Mouse (Mus musculus) macrophage (primary cell): ENCODE results near the gene Ap2b1. TPM values are rescaled to one million over a fixed set of nuclear protein-coding genes. Genes with fewer than 3 reads are reported as not detected.
A peak's percentile ranks its signal among the peaks of the same experiment; 100 is the strongest.

Experiments used
- H3K27ac ChIP-seq: fragments of 350-480 bp; formaldehyde crosslinking; 2 replicates; pipeline ENCODE4 v1.9.0; 2021
- H3K36me3 ChIP-seq: fragments of 350-480 bp; formaldehyde crosslinking; 2 replicates; pipeline ENCODE4 v1.9.0; 2021; ENCODE audit errors: inconsistent target
- H3K4me3 ChIP-seq: fragments of 350-480 bp; formaldehyde crosslinking; 2 replicates; pipeline ENCODE4 v1.9.0; 2021; ENCODE audit errors: inconsistent target
- H3K79me2 ChIP-seq: fragments of 350-480 bp; formaldehyde crosslinking; 2 replicates; pipeline ENCODE4 v1.9.0; 2021; ENCODE audit errors: inconsistent target
- WGBS: methylation state at CpG from one replicate; pipeline ENCODE4 v1.1.7; 2026; ENCODE audit warnings: inconsistent platforms; ENCODE audit not compliant: missing documents; 5-methylcytosine and 5-hydroxymethylcytosine counted together
- polyA plus RNA-seq: library from polyadenylated mRNA; stranded (reverse); fragments of 250-400 nt; gene quantifications from 3 replicates; pipeline ENCODE4 v1.2.4, GENCODE M21; 2018; ENCODE audit warnings: inconsistent platforms

The Ap2b1 gene
- polyA plus RNA-seq, 1 experiment from 2014 or later: 70.2 TPM

DNA sequence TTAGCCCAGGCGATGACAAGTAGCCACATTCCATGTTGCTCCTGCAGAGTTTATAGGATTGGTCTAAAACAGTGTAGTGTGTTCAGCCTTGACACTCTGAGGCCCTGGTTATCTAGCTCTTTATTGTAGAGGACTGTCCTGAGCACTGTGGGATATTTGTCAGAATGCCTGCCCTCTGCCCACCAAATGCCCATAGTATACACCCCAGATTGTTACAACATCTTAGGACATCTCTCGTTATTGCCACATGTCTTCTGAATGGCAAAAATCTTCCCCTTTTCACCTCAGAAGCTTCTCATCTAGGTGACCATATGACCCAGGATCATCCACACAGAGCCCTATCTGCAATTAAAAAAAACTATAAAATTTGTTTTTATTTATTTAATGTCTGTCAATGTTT is 133.7 kb downstream of the Ap2b1 start:
- H3K4me3 ChIP-seq: no peak overlapping the region
- no peaks in the 10 kb centered on the region for H3K36me3 ChIP-seq
- no peaks in the 10 kb centered on the region for H3K79me2 ChIP-seq
- H3K27ac ChIP-seq: no peak overlapping the region
- 60% methylated on average over 2 of the region's 2 CpGs for WGBS

DNA sequence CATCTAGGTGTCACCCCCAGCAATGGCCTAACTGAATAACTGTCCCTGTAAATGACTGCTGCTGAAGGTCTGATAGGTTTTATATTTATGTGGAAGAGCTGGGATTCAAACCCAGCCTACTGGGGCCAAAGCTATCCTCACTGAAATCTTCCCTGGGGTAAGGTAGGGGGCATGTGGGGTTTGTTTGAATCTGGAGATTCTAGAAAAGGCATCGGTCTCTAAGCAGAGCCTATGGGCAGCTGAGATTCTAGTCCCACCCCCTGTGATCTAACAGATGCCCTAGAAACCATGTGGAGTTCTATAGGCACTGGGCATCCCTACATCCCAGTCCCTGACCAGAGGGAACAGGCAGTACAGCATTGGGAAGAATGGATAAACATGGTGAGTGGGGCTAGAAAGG is 138.6 kb downstream of the Ap2b1 start, which contains the start of gene 1700020L24Rik:
Gene 1700020L24Rik, plus strand, starts transcription at position 301 of the 400 bp plus-strand sequence.
- Histone ChIP-seq H3K79me2 (no peaks in the 10 kb centered on the region), H3K36me3 (no peaks in the 10 kb centered on the region), H3K27ac (no peak within 1 kb of the TSS), H3K4me3 (no peak within 1 kb of the TSS)
- WGBS: 100% methylated on average over 1 of the region's 1 CpGs

DNA sequence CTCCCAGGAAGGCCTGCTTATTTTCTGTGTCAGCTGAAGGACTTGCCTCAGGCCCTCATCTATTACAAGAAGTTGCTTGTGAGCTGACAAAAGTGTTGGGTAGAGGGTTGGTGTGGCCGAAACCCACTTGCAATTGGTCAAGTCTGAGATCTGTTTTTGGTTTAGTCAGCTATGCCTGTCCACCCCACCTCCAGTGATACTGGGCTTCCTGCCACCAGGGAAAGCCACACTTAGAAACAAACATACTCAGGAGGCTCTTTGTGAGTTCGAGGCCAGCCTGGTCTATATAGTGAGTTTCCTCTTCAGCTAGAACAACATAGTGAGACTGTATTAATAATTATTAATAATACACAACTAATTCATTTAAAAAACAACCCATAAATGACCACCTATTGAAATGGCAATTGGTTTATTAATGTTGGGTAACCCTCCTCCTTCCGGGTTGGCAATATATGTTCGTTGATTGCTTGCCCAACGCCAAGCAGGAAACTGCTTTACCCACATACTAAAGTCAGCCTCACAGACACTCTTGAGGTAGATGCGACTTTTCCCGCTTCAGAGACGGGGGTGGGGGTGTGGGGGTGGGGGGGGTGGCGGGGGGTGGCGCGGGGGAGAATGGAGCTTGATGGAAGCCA is 140.7 kb downstream of the Ap2b1 start:
- Histone ChIP-seq H3K4me3 (peak overlapping the region; percentile 27; the same call in 1 of the 2 replicates), H3K27ac (no peak overlapping the region), H3K79me2 (no peaks in the 10 kb centered on the region), H3K36me3 (no peaks in the 10 kb centered on the region)
- WGBS: 31% methylated on average over 4 of the region's 11 CpGs

DNA sequence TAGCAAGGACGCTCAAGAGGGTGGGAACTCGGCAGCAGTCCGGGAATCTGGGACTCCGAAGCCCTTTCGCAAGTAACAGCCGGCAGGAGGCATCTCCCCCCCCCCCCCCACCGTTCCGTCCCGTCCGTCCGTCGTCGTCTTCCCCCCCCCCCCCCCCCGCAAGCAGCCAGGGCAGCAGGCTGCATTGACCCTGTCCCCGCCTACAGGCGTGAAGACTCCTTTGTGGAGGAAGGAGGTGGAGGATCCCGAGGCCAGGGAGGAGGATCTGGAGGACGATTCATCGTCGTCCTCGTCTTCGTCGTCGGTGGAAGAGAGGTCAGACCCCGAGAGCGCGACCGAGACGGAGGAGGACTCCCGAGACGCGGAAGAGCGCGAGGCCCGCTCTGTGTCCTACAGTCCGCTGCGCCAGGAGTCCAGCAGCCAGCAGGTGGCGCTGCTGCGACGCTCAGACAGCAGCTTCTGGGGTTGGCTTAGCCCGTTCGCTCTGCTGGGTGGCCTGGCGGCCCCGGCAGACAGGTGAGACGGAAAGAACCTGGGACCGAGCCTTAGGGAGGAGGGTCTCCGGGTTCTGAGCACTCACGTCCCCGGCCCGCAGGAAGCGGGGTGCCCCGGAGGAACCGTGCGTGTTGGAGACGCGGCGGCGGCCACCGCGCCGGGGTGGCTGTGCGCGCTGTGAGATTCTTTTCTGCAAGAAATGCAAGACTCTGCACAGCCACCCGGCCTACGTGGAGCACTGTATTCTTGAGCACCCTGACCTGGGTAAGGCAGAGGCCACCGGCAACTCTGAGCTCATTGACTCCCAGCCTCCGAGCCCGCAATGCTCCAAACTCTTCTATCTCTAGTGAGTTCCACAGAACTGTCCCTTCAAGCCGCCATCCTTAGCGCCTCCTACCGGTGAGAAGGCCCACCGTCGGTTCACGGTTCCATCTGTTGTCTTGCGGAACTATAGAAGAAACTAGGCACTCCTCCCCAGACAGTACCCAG is 141.5 kb downstream of the Ap2b1 start:
- no peaks in the 10 kb centered on the region for H3K36me3 ChIP-seq
- H3K4me3 ChIP-seq: peak overlapping the region; percentile 27
- under 1% methylated on average over 62 of the region's 75 CpGs for WGBS
- H3K27ac ChIP-seq: no peak overlapping the region
- no peaks in the 10 kb centered on the region for H3K79me2 ChIP-seq

DNA sequence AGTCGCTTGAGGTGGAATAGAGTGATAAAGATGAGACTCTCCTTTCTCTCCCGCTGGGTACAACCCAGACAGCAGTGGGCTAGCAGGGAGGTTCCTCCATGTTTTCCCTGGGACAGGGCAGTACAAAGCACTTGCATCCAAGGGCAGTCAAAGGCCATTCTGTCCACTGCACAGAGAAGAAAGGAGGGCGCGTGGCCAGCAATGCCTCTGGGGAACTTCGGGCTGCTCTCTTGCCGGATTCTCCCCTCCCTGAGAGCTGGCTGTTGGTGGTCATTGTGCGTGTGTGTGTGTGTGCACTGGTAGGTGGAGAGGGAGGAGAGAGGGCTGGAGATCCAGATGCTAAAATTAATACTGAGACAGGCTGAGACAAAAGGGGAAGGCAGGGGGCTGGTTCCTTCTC is 142.4 kb downstream of the Ap2b1 start:
- WGBS: 73% methylated on average over 5 of the region's 7 CpGs
- Histone ChIP-seq H3K4me3 (no peak overlapping the region), H3K36me3 (no peaks in the 10 kb centered on the region), H3K27ac (no peak overlapping the region), H3K79me2 (no peaks in the 10 kb centered on the region)

DNA sequence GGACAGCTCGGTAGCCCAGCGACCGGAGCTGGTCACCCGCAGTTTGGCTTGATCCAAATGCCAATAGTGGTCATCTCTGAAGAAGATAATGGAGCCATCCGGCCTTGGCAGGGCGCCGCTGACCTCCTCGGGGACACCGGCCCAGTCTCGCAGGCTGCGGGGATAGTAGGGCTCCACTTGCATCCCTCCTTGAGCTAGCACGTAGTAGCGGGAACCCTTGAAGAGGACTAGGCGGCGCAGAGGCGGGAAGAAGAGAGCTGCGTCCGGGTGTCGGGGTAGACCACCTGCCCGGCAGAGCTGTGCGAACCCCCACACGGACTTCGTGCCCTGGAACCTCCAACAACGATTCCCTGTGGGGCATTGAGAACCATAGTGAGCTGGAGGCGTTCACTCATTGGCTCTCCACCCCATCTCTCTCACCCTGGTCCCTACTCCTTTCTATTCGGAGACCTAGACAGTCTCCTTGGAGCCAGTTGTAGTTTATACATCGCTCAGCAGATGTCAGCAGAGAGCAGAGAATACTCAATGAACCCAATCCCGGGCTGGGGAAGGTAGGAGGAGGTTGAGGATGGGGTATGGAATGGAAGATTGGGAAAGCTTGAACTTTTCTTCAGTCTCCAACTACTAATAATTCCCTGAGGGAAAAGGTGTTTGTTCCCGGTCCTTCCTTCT is 143.9 kb downstream of the Ap2b1 start:
- Histone ChIP-seq H3K36me3 (no peaks in the 10 kb centered on the region), H3K27ac (no peak overlapping the region), H3K79me2 (no peaks in the 10 kb centered on the region), H3K4me3 (no peak overlapping the region)
- WGBS: 32% methylated on average over 29 of the region's 29 CpGs

DNA sequence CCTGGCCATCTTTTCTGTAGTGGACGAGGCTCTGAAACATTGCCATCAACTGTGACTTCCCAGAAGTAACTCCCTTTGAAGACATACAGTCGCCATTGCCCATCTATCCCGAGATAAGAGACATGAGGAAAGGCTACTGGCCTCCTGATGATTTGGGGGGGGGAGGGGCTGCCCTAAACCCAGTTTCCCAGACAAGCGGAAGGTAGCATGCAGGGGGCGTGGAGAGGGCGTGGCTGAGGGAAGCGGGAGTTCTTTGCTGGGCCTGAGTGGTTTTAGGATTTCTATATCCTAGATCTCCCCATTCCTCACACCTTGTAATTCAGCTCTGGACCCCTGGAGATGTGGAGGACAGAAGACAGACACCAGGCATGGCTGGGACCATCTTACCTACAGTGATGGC is 145.0 kb downstream of the Ap2b1 start:
- Histone ChIP-seq H3K79me2 (no peaks in the 10 kb centered on the region), H3K27ac (no peak overlapping the region), H3K4me3 (no peak overlapping the region), H3K36me3 (no peaks in the 10 kb centered on the region)
- WGBS: 19% methylated on average over 6 of the region's 7 CpGs

DNA sequence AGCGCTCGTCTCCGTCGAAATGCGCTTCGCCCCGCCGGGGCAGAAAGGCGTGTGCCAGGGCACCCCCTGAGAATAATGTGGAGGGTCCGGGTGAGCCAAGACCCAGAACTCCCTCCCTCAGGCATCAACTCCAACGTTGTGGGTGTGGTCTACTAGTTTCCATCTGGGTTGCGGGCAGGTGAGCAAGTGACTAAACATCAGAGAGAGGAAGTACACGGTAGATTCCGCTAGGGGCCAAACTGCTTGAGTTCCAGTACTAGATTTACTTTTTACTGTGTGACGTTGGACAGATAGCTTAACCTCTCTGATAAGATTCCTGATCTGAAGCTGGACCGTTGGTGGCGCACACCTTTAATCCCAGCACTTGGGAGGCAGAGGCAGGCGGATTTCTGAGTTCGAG is 146.2 kb downstream of the Ap2b1 start:
- WGBS: 23% methylated on average over 19 of the region's 19 CpGs

DNA sequence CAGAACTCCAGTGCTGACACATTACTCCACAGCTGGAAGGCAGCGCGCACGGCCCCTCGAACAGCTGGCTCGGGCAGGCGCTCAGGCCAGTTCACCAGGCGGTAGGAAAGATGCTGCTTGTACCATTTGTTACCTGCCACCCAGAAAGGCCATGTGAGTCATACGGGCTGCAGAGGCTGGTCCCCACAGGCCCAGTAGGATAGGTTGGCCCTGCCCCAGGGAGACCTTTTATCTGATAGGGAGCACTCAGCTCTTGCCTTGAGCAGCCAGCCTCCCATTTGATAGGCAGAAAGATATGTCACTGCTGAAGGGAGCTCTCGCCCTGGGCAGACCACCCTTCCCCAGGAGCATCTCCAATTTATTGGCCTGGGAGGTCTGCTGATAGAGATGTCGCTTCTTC is 148.8 kb downstream of the Ap2b1 start:
- Histone ChIP-seq H3K36me3 (no peaks in the 10 kb centered on the region), H3K27ac (no peak overlapping the region), H3K4me3 (no peak overlapping the region), H3K79me2 (no peaks in the 10 kb centered on the region)
- WGBS: 93% methylated on average over 10 of the region's 10 CpGs

More for the DNA sequence above, 146.2 kb downstream of the Ap2b1 start:
- Histone ChIP-seq H3K4me3 (no peak overlapping the region), H3K36me3 (no peaks in the 10 kb centered on the region), H3K27ac (no peak overlapping the region), H3K79me2 (no peaks in the 10 kb centered on the region)

DNA sequence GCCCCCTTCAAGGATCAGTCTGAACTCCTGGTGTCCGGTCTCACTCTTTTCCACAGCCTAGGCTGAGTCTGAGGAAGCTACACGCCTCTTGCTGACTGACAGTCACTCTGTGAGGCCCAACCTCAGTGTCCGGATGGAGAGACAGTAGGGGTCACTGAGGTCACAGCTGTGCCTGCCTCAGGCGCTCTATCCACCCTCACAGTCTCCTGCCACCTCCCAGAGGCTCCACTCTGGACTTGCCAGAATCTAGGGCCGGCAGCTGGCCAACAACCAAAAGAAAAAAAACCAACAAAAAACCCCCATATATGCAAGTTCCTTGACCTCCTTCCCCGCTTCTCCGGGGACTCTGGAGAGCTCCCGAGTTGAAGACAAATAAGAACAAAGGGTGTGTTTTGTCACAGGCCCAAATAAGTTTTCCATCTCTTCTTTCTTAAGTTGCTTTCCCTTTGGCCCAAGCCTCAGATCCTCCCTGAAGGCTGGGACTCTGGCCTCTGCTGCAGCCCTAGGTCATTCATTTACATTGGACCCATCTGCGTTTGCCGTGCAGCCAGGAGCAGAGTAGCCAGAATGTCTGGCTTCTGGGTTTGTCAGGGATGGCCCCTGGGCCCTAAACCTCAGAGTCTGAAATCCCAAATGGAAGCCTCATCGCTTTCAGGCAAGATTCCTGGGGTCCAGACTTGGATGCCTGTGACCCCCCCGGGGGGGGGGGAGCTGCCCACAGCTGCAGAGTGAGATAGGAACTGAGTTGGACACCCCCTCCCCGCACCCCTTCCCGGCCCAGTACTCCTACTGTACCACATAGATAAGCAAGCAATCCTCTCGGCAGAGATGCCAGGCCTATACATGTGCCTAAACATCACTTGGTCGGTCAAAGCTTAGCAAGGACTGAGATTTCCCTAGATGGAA is 149.4 kb downstream of the Ap2b1 start:
- H3K4me3 ChIP-seq: no peak overlapping the region
- no peaks in the 10 kb centered on the region for H3K79me2 ChIP-seq
- no peak overlapping the region for H3K27ac ChIP-seq
- WGBS: 90% methylated on average over 16 of the region's 16 CpGs
- H3K36me3 ChIP-seq: no peaks in the 10 kb centered on the region

DNA sequence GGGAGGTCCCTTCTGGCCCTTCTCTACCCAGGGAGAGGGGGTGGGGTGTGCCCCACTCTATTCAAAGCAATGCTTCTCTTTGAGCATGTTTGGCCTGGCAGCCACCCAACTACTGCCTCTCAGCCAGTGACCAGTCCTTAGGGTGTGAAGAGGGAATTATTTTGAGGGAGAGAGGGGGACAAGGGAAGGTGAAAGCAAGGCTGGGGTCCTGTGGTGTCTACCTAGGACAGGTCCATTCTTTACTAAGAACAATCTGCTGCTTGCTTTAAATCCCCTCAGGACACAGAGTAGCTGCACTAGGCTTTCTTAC is 150.1 kb downstream of the Ap2b1 start:
- H3K36me3 ChIP-seq: no peaks in the 10 kb centered on the region
- H3K4me3 ChIP-seq: no peak overlapping the region
- no peaks in the 10 kb centered on the region for H3K79me2 ChIP-seq
- no peak overlapping the region for H3K27ac ChIP-seq

DNA sequence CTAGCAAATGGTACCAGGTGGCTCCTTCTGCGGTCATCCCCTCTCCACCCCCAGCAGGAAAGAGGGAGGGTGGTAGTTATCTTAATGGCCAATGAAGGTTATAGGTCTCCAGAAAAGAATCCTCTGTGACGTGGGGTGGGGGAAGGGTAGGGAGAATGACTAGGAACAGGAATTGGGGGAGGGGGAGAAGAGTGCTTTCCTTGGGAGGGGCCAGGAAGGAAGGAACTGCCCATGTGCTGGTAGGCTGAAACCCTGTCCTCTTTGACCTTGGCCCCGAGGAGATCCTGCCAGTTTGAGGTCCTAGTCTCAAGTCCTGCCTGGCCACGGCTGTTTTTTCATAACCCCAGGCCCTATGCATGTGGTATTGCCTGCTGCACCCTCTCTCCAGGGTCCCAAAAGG is 150.5 kb downstream of the Ap2b1 start:
- H3K36me3 ChIP-seq: no peaks in the 10 kb centered on the region
- H3K27ac ChIP-seq: no peak overlapping the region
- no peaks in the 10 kb centered on the region for H3K79me2 ChIP-seq
- 64% methylated on average over 3 of the region's 4 CpGs for WGBS
- no peak overlapping the region for H3K4me3 ChIP-seq

DNA sequence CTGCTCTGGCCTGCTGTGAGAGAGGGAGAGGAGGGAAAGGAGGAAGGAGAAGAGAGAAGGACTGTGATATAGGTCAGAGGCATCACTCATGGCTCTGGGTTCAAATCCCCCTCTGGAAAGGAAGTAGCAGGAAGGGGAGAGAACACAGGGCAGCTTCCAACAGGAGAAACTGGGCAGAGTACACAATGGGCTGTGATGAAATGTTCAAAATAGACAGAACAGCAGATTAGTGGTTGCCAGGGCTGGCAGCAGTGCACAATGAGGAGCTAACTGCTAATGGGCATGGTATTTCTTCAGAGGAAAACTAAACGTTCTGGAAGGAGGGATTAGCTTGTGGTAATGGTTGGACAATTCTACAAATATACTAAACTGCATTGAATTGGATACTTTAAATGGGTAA is 151.7 kb downstream of the Ap2b1 start:
- Histone ChIP-seq H3K36me3 (no peaks in the 10 kb centered on the region), H3K27ac (no peak overlapping the region), H3K79me2 (no peaks in the 10 kb centered on the region), H3K4me3 (no peak overlapping the region)
- WGBS: 78% methylated on average over 1 of the region's 1 CpGs

DNA sequence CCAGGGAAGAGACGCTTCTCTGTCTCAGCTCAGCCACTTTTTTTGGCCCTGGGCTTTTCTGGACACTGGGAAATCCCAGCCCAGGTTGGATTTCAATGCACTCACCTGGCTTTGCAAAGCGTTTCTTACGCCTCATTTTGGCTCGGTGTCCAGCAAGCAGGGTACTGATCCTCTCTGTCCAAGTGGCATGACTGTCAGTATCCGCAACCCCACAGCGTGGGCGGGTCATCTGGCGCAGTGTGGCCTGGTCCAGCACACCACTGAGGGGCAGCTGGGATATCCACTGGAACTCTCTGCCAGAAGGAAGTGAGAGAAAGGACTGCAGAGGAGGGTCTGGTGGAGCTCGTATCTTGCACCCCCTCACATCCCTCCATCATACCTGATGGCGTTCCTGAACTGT is 152.5 kb downstream of the Ap2b1 start:
- Histone ChIP-seq H3K36me3 (no peaks in the 10 kb centered on the region), H3K4me3 (no peak overlapping the region), H3K79me2 (no peaks in the 10 kb centered on the region), H3K27ac (no peak overlapping the region)
- 90% methylated on average over 10 of the region's 10 CpGs for WGBS
